In the genomic region with DNA sequence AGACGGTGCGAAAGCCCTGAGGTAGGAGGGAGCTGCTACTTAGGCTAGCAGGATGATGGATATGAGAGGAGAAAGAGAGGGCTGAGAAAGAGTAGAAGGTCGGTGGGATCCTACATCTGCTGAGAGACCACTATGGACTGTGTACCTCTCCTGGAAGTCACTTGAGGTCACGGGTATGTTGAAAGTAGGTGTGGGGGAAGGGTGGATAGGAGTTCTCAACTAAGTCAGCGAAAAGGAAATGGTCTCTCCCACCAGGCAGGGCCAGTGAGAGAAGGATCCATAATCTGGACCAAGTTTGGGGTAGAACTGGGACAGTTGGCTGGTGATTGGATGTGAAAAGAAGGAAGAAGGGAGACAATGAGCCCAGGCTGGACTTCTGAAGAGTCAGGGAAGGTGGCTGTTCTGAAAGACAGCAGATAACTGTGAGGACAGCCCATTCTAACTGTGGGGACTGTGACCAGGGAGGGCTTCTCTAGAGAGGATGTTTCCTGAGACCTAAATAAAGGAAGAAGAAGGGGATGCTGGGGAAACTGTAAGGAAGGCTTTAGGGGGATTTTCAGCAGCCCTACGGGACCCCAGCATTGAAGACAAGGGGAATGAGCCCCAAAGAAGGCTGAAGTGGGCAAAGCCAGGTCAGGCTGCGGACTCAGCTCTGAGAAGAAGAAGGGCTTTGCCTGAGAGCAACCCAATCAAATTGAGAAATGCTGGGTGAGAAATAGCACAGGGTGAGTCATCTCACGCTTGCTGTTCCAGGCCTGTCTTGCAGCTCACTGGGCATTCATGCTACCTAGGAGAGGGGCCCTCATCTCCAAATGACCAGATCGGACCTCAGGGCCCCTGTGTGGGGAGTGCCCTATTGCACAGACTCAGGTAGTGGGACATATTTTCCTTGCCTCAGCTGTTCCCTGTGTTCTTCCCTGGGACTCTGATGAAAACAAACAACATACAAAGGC, we compare ENCODE assay signal across 26 mouse cellular contexts. TPM values are rescaled to one million over a fixed set of nuclear protein-coding genes. Genes with fewer than 3 reads are reported as not detected.
DNase-seq lines count a peak whose midpoint lies in the region; ATAC-seq lines count a peak whose summit lies in the region.
"Had no signal": no experiment of that assay in that cellular context is flagged by ENCODE, and none has a peak within 500 bp of the region (broad histone marks: within the 10 kb centered on the region; RNA-seq: fewer than 3 reads in every experiment).

No protein-coding gene starts in this region.

- no peaks in the 10 kb centered on the region for H3K27me3 ChIP-seq in heart, embryonic 15.5 days
- no peaks in the 10 kb centered on the region for H3K27me3 ChIP-seq in limb, embryonic 10.5 days (ENCODE audit: low read depth, poor library complexity, severe bottlenecking)
- H3K27me3 ChIP-seq: embryonic facial prominence, embryonic 12.5 days; embryonic facial prominence, embryonic 15.5 days; hindbrain, embryonic 13.5 days had no signal

- intact Hi-C loops in heart, postnatal 25 days (cut with DNase I) = no loop called here

- no peaks in the 10 kb centered on the region for H3K9me3 ChIP-seq in heart, embryonic 15.5 days (replicated peaks)
- no peaks in the 10 kb centered on the region for H3K9me3 ChIP-seq in limb, embryonic 10.5 days (replicated peaks)
- H3K9me3 ChIP-seq: embryonic facial prominence, embryonic 12.5 days; embryonic facial prominence, embryonic 15.5 days; hindbrain, embryonic 10.5 days; hindbrain, embryonic 13.5 days had no signal

- no peak overlapping the region for H3K27ac ChIP-seq in heart, embryonic 15.5 days
- H3K27ac ChIP-seq in limb, embryonic 10.5 days = no peak overlapping the region
- H3K27ac ChIP-seq: embryonic facial prominence, embryonic 12.5 days; embryonic facial prominence, embryonic 15.5 days; hindbrain, embryonic 10.5 days; hindbrain, embryonic 13.5 days had no signal

- H3K9ac ChIP-seq in heart, embryonic 15.5 days = no peak overlapping the region
- H3K9ac ChIP-seq: embryonic facial prominence, embryonic 12.5 days; embryonic facial prominence, embryonic 15.5 days; forebrain, postnatal 0 days; hindbrain, embryonic 13.5 days had no signal

- 0 out of 2 replicates have a peak, but pooled peaks have one; percentile 15 for ATAC-seq in heart, embryonic 15.5 days (replicated peaks; ENCODE audit: insufficient number of reproducible peaks, insufficient read depth, low FRiP score, low read depth)
- ATAC-seq: forebrain, embryonic 14.5 days; forebrain, postnatal 0 days; hindbrain, embryonic 16.5 days; intestine, postnatal 0 days had no signal

- H3K4me2 ChIP-seq in heart, embryonic 15.5 days = no peak overlapping the region
- H3K4me2 ChIP-seq: embryonic facial prominence, embryonic 12.5 days; embryonic facial prominence, embryonic 15.5 days; hindbrain, embryonic 13.5 days had no signal

- DNase-seq in heart, adult 11 months = peak; percentile 72
- DNase-seq in heart, postnatal 25 days (ENCODE audit: low spot score) = no peak
- DNase-seq in heart, postnatal 4 days = no peak
- DNase-seq in spleen, postnatal 4 days (ENCODE audit: low spot score in 2 of 2) = peak; percentile 2 to 46
- DNase-seq in spleen, postnatal 14 days (ENCODE audit: low spot score in 2 of 2) = no peak
- peak; percentile 26 for DNase-seq in NIH3T3 (ENCODE audit: low read depth)
- no peak for DNase-seq in limb, embryonic 10.5 days (ENCODE audit: low spot score)
- DNase-seq: adrenal gland, adult 8-10 months; cerebellum, adult 18-20 months; cerebellum, adult 9-10 months; cerebellum, postnatal 14 days; forebrain, postnatal 0 days; gastrocnemius, postnatal 36 days; heart, postnatal 10 days; kidney, adult 2 months had no signal

- 67% methylated on average over 9 of the region's 9 CpGs for WGBS in heart, embryonic 15.5 days
- WGBS in limb, embryonic 10.5 days = 82% methylated on average over 9 of the region's 9 CpGs

- H3K36me3 ChIP-seq in heart, embryonic 15.5 days = no peaks in the 10 kb centered on the region
- H3K36me3 ChIP-seq in limb, embryonic 10.5 days = no peaks in the 10 kb centered on the region
- H3K36me3 ChIP-seq: embryonic facial prominence, embryonic 12.5 days; embryonic facial prominence, embryonic 15.5 days; G1E; hindbrain, embryonic 10.5 days; hindbrain, embryonic 13.5 days had no signal

- no peak overlapping the region for H3K4me3 ChIP-seq in heart, embryonic 15.5 days
- no peak overlapping the region for H3K4me3 ChIP-seq in limb, embryonic 10.5 days
- H3K4me3 ChIP-seq: embryonic facial prominence, embryonic 12.5 days; embryonic facial prominence, embryonic 15.5 days; hindbrain, embryonic 10.5 days; hindbrain, embryonic 13.5 days had no signal

- no peaks in the 10 kb centered on the region for H3K4me1 ChIP-seq in heart, embryonic 15.5 days (replicated peaks)
- H3K4me1 ChIP-seq in limb, embryonic 10.5 days = no peaks in the 10 kb centered on the region
- H3K4me1 ChIP-seq: embryonic facial prominence, embryonic 12.5 days; embryonic facial prominence, embryonic 15.5 days; hindbrain, embryonic 10.5 days; hindbrain, embryonic 13.5 days had no signal

RNA-seq across cellular contexts. Expression of a gene that starts 23.2 kb away (rescaled TPM):
- total RNA-seq in heart, postnatal 25 days (2021) = under 1 TPM in 1 of 2 experiments, not detected in 1; 0.08 TPM
- polyA plus RNA-seq in heart, embryonic 15.5 days (2015; fragmentation: Nextera tagmentation; extraction: Ambion mirVana) = 0.18 and 2.3 TPM in 2 replicates
- total RNA-seq in heart, postnatal 4 days (2021) = under 1 TPM; 0.19 to 0.23 TPM
- polyA plus RNA-seq in limb, embryonic 10.5 days (2016; fragmentation: Nextera tagmentation; extraction: Ambion mirVana) = 0.05 TPM in 1 of 2 replicates, not detected in the other
- polyA plus RNA-seq: forebrain, embryonic 11.5 days; G1E; heart, embryonic 14.5 days had no signal

Comparison
In these comparisons a context has a peak if more than half of its experiments do, and no peak if none do; other contexts are left out.
1. DNase-seq: peak in heart, adult 11 months (single experiment), spleen, postnatal 4 days (2 of 2) and NIH3T3 (single experiment); none in heart, postnatal 25 days (single experiment), heart, postnatal 4 days (single experiment), spleen, postnatal 14 days (0 of 2) and limb, embryonic 10.5 days (single experiment).